In genomic region chr6:86832802-86833502, GRCm38 (mm10) we compare ENCODE assay signal across 1 mouse cellular context.
TF ChIP-seq lines count a peak whose summit lies in the region.

No protein-coding gene starts in this region.

TF ChIP-seq in MEL, 35 proteins besides CTCF, POLR2A, EP300 and RAD21 (continued from another document):
- TF ChIP-seq MAZ (IDR thresholded peaks at IDR 0.05; ENCODE audit: low read depth, low read length), result peak; percentile 73; the same call in 1 of the 2 replicates
- TF ChIP-seq ZNF384 (IDR thresholded peaks at IDR 0.05; ENCODE audit: low read depth, low read length), result no peak
- no peak for TF ChIP-seq CHD1 (IDR thresholded peaks at IDR 0.05; ENCODE audit: low read depth, low read length)
- peak; percentile 43; the same call in 1 of the 2 replicates for TF ChIP-seq HCFC1 (IDR thresholded peaks at IDR 0.05; ENCODE audit: low read depth, low read length)
- TF ChIP-seq BHLHE40 (IDR thresholded peaks at IDR 0.05; ENCODE audit: borderline replicate concordance, low read depth, low read length), result peak; percentile 87
- peak; percentile 89 for TF ChIP-seq SIN3A (IDR thresholded peaks at IDR 0.05; ENCODE audit: low read length)
